Mouse (Mus musculus): ENCODE data around the gene Trpc4ap. TPM values are rescaled to one million over a fixed set of nuclear protein-coding genes. Genes with fewer than 3 reads are reported as not detected.
A peak's percentile ranks its signal among the peaks of the same experiment; 100 is the strongest.

Gene Trpc4ap
- polyA plus RNA-seq, 1 experiment: 133 TPM

- Histone ChIP-seq H3K4me1 (ENCODE audit: control insufficient read depth, insufficient read depth, insufficient read length, low read length) (peaks cover 2% of the 10 kb centered on the region; the same call in 1 of the 2 replicates), H3K27ac (ENCODE audit: insufficient read depth, low read depth, low read length) (no peak overlapping the region), H3K4me3 (ENCODE audit: low read depth, low read length) (no peak overlapping the region), H3K36me3 (ENCODE audit: control insufficient read depth, insufficient read depth, low read length) (no peaks in the 10 kb centered on the region), H3K27me3 (ENCODE audit: control insufficient read depth, insufficient read depth, low read length) (no peaks in the 10 kb centered on the region)
- 40% methylated on average over 10 of the region's 10 CpGs for WGBS
- TF ChIP-seq POLR2A (IDR thresholded peaks at IDR 0.05; ENCODE audit: low read depth, low read length): no peak
- no peak for TF ChIP-seq CTCF (IDR thresholded peaks at IDR 0.05; ENCODE audit: extremely low read depth, insufficient read length, insufficient replicate concordance, low read depth, low read length)
Observed at GRCm38 (mm10) chr2:155604560-155605235, 87.5 kb downstream of the Trpc4ap start.

- H3K27ac ChIP-seq (ENCODE audit: insufficient read depth, low read depth, low read length): no peak overlapping the region
- peaks cover 2% of the 10 kb centered on the region; the same call in 1 of the 2 replicates for H3K4me1 ChIP-seq (ENCODE audit: control insufficient read depth, insufficient read depth, insufficient read length, low read length)
- H3K4me3 ChIP-seq (ENCODE audit: low read depth, low read length): no peak overlapping the region
- H3K36me3 ChIP-seq (ENCODE audit: control insufficient read depth, insufficient read depth, low read length): no peaks in the 10 kb centered on the region
- TF ChIP-seq POLR2A (IDR thresholded peaks at IDR 0.05; ENCODE audit: low read depth, low read length) (no peak), CTCF (IDR thresholded peaks at IDR 0.05; ENCODE audit: extremely low read depth, insufficient read length, insufficient replicate concordance, low read depth, low read length) (no peak)
- no peaks in the 10 kb centered on the region for H3K27me3 ChIP-seq (ENCODE audit: control insufficient read depth, insufficient read depth, low read length)
- WGBS: 36% methylated on average over 3 of the region's 3 CpGs
Observed at GRCm38 (mm10) chr2:155603707-155604106, 88.5 kb downstream of the Trpc4ap start.

GRCm38 (mm10) chr2:155595516-155595915 lies 96.7 kb downstream of the Trpc4ap start:
- Histone ChIP-seq H3K36me3 (ENCODE audit: control insufficient read depth, insufficient read depth, low read length) (no peaks in the 10 kb centered on the region), H3K27ac (ENCODE audit: insufficient read depth, low read depth, low read length) (no peak overlapping the region), H3K4me3 (ENCODE audit: low read depth, low read length) (no peak overlapping the region), H3K27me3 (ENCODE audit: control insufficient read depth, insufficient read depth, low read length) (no peaks in the 10 kb centered on the region), H3K4me1 (ENCODE audit: control insufficient read depth, insufficient read depth, insufficient read length, low read length) (peaks cover 9% of the 10 kb centered on the region; the same call in 1 of the 2 replicates)
- WGBS: 77% methylated on average over 6 of the region's 6 CpGs
- TF ChIP-seq POLR2A (IDR thresholded peaks at IDR 0.05; ENCODE audit: low read depth, low read length): no peak
- no peak for TF ChIP-seq CTCF (IDR thresholded peaks at IDR 0.05; ENCODE audit: extremely low read depth, insufficient read length, insufficient replicate concordance, low read depth, low read length)

- TF ChIP-seq POLR2A (IDR thresholded peaks at IDR 0.05; ENCODE audit: low read depth, low read length) (no peak), CTCF (IDR thresholded peaks at IDR 0.05; ENCODE audit: extremely low read depth, insufficient read length, insufficient replicate concordance, low read depth, low read length) (no peak)
- Histone ChIP-seq H3K27me3 (ENCODE audit: control insufficient read depth, insufficient read depth, low read length) (no peaks in the 10 kb centered on the region), H3K27ac (ENCODE audit: insufficient read depth, low read depth, low read length) (peak overlapping the region; percentile 17; the same call in 1 of the 2 replicates), H3K4me1 (ENCODE audit: control insufficient read depth, insufficient read depth, insufficient read length, low read length) (peaks cover 16% of the 10 kb centered on the region; the same call in 1 of the 2 replicates), H3K4me3 (ENCODE audit: low read depth, low read length) (peak overlapping the region; percentile 77), H3K36me3 (ENCODE audit: control insufficient read depth, insufficient read depth, low read length) (no peaks in the 10 kb centered on the region)
- WGBS: 1% methylated on average over 9 of the region's 9 CpGs
Observed at GRCm38 (mm10) chr2:155592854-155593283, 99.3 kb downstream of the Trpc4ap start.

GRCm38 (mm10) chr2:155592137-155592853 lies 99.9 kb downstream of the Trpc4ap start, which contains the start of gene Gss:
Gss (minus strand) TSS chr2:155592810.
- Histone ChIP-seq H3K27ac (ENCODE audit: insufficient read depth, low read depth, low read length) (peak within 1 kb of the TSS; percentile 91), H3K36me3 (ENCODE audit: control insufficient read depth, insufficient read depth, low read length) (no peaks in the 10 kb centered on the region), H3K4me3 (ENCODE audit: low read depth, low read length) (peak within 1 kb of the TSS; percentile 77), H3K4me1 (ENCODE audit: control insufficient read depth, insufficient read depth, insufficient read length, low read length) (peaks cover 16% of the 10 kb centered on the region; the same call in 1 of the 2 replicates), H3K27me3 (ENCODE audit: control insufficient read depth, insufficient read depth, low read length) (no peaks in the 10 kb centered on the region)
- peak; percentile 40 for TF ChIP-seq POLR2A (IDR thresholded peaks at IDR 0.05; ENCODE audit: low read depth, low read length)
- TF ChIP-seq CTCF (IDR thresholded peaks at IDR 0.05; ENCODE audit: extremely low read depth, insufficient read length, insufficient replicate concordance, low read depth, low read length): 0 out of 2 replicates have a peak, but pooled peaks have one; percentile 0
- WGBS: under 1% methylated on average over 53 of the region's 53 CpGs

GRCm38 (mm10) chr2:155591676-155592075 lies 100.5 kb downstream of the Trpc4ap start:
- 5% methylated on average over 6 of the region's 6 CpGs for whole genome bisulfite sequencing
- H3K36me3 ChIP-seq (ENCODE audit: control insufficient read depth, insufficient read depth, low read length): no peaks in the 10 kb centered on the region
- peaks cover 16% of the 10 kb centered on the region; the same call in 1 of the 2 replicates for H3K4me1 ChIP-seq (ENCODE audit: control insufficient read depth, insufficient read depth, insufficient read length, low read length)
- no peaks in the 10 kb centered on the region for H3K27me3 ChIP-seq (ENCODE audit: control insufficient read depth, insufficient read depth, low read length)
- TF ChIP-seq POLR2A (IDR thresholded peaks at IDR 0.05; ENCODE audit: low read depth, low read length): no peak
- no peak; the same call in 1 of the 2 replicates for TF ChIP-seq CTCF (IDR thresholded peaks at IDR 0.05; ENCODE audit: extremely low read depth, insufficient read length, insufficient replicate concordance, low read depth, low read length)
- peak overlapping the region; percentile 91 for H3K27ac ChIP-seq (ENCODE audit: insufficient read depth, low read depth, low read length)
- peak overlapping the region; percentile 77 for H3K4me3 ChIP-seq (ENCODE audit: low read depth, low read length)

GRCm38 (mm10) chr2:155590876-155591275 lies 101.3 kb downstream of the Trpc4ap start:
- peak overlapping the region; percentile 0; the same call in 1 of the 2 replicates for H3K4me3 ChIP-seq (ENCODE audit: low read depth, low read length)

More at GRCm38 (mm10) chr2:155590876-155591275, 101.3 kb downstream of the Trpc4ap start:
- no peaks in the 10 kb centered on the region for H3K27me3 ChIP-seq (ENCODE audit: control insufficient read depth, insufficient read depth, low read length)
- H3K36me3 ChIP-seq (ENCODE audit: control insufficient read depth, insufficient read depth, low read length): no peaks in the 10 kb centered on the region
- H3K27ac ChIP-seq (ENCODE audit: insufficient read depth, low read depth, low read length): peak overlapping the region; percentile 91
- WGBS: 31% methylated on average over 2 of the region's 2 CpGs
- H3K4me1 ChIP-seq (ENCODE audit: control insufficient read depth, insufficient read depth, insufficient read length, low read length): peaks cover 16% of the 10 kb centered on the region; the same call in 1 of the 2 replicates
- TF ChIP-seq CTCF (IDR thresholded peaks at IDR 0.05; ENCODE audit: extremely low read depth, insufficient read length, insufficient replicate concordance, low read depth, low read length): no peak
- TF ChIP-seq POLR2A (IDR thresholded peaks at IDR 0.05; ENCODE audit: low read depth, low read length): no peak
